9 mouse cellular contexts compared by ENCODE assay signal in genomic region chr13:93307700-93308099, GRCm38 (mm10). TPM values are rescaled to one million over a fixed set of nuclear protein-coding genes. Genes with fewer than 3 reads are reported as not detected.
DNase-seq lines count a peak whose midpoint lies in the region; ATAC-seq lines count a peak whose summit lies in the region.
"Had no signal": no experiment of that assay in that cellular context is flagged by ENCODE, and none has a peak within 500 bp of the region (broad histone marks: within the 10 kb centered on the region; RNA-seq: fewer than 3 reads in every experiment).

No protein-coding gene starts in this region.

- H3K27ac ChIP-seq in hindbrain, embryonic 12.5 days: no peak overlapping the region
- no peak overlapping the region for H3K27ac ChIP-seq in hindbrain, embryonic 10.5 days
- H3K27ac ChIP-seq in heart, embryonic 16.5 days (ENCODE audit: low read length): peak overlapping the region; percentile 79
- H3K27ac ChIP-seq in neural tube, embryonic 12.5 days: no peak overlapping the region

- peak overlapping the region; percentile 30 for H3K4me2 ChIP-seq in hindbrain, embryonic 12.5 days (replicated peaks)
- H3K4me2 ChIP-seq in heart, embryonic 16.5 days (ENCODE audit: low read depth, low read length): peak overlapping the region; percentile 64
- H3K4me2 ChIP-seq in neural tube, embryonic 12.5 days (replicated peaks): peak overlapping the region; percentile 41

- peaks cover 27% of the 10 kb centered on the region for H3K4me1 ChIP-seq in hindbrain, embryonic 12.5 days
- peaks cover 46% of the 10 kb centered on the region for H3K4me1 ChIP-seq in hindbrain, embryonic 10.5 days (replicated peaks)
- H3K4me1 ChIP-seq in heart, embryonic 16.5 days (ENCODE audit: control insufficient read depth, insufficient read depth, low read length): peaks cover 14% of the 10 kb centered on the region
- peaks cover 18% of the 10 kb centered on the region for H3K4me1 ChIP-seq in neural tube, embryonic 12.5 days

- H3K9me3 ChIP-seq in hindbrain, embryonic 12.5 days (replicated peaks): no peaks in the 10 kb centered on the region
- H3K9me3 ChIP-seq in hindbrain, embryonic 10.5 days: no peaks in the 10 kb centered on the region
- H3K9me3 ChIP-seq in heart, embryonic 16.5 days (replicated peaks; ENCODE audit: control insufficient read depth, low read length): no peaks in the 10 kb centered on the region
- H3K9me3 ChIP-seq in neural tube, embryonic 12.5 days: no peaks in the 10 kb centered on the region
- H3K9me3 ChIP-seq: megakaryocyte, embryonic 14.5 days had no signal

- 48% methylated on average over 7 of the region's 7 CpGs for WGBS in hindbrain, embryonic 12.5 days
- 56% methylated on average over 7 of the region's 7 CpGs for WGBS in hindbrain, embryonic 10.5 days
- 29% methylated on average over 7 of the region's 7 CpGs for WGBS in heart, embryonic 16.5 days
- 55% methylated on average over 7 of the region's 7 CpGs for WGBS in neural tube, embryonic 12.5 days

- H3K9ac ChIP-seq in hindbrain, embryonic 12.5 days: no peak overlapping the region
- H3K9ac ChIP-seq in heart, embryonic 16.5 days (ENCODE audit: low read length): peak overlapping the region; percentile 68
- no peak overlapping the region for H3K9ac ChIP-seq in neural tube, embryonic 12.5 days

- ATAC-seq in hindbrain, embryonic 12.5 days (ENCODE audit: low FRiP score): no peak
- no peak for ATAC-seq in heart, embryonic 16.5 days (replicated peaks; ENCODE audit: extremely low read depth, insufficient read depth, low FRiP score)
- ATAC-seq in neural tube, embryonic 12.5 days (ENCODE audit: low FRiP score, low read depth): no peak

- no peaks in the 10 kb centered on the region for H3K36me3 ChIP-seq in hindbrain, embryonic 12.5 days
- no peaks in the 10 kb centered on the region for H3K36me3 ChIP-seq in hindbrain, embryonic 10.5 days
- no peaks in the 10 kb centered on the region for H3K36me3 ChIP-seq in heart, embryonic 16.5 days (ENCODE audit: control insufficient read depth, insufficient read depth)
- H3K36me3 ChIP-seq in neural tube, embryonic 12.5 days: no peaks in the 10 kb centered on the region

- H3K27me3 ChIP-seq in hindbrain, embryonic 12.5 days: no peaks in the 10 kb centered on the region
- H3K27me3 ChIP-seq in hindbrain, embryonic 10.5 days (ENCODE audit: insufficient read depth, poor library complexity, severe bottlenecking): no peaks in the 10 kb centered on the region
- H3K27me3 ChIP-seq in heart, embryonic 16.5 days (ENCODE audit: control insufficient read depth, insufficient read depth, low read length): no peaks in the 10 kb centered on the region
- no peaks in the 10 kb centered on the region for H3K27me3 ChIP-seq in neural tube, embryonic 12.5 days (replicated peaks)
- H3K27me3 ChIP-seq: megakaryocyte, embryonic 14.5 days had no signal

- H3K4me3 ChIP-seq in hindbrain, embryonic 12.5 days: no peak overlapping the region
- H3K4me3 ChIP-seq in hindbrain, embryonic 10.5 days: no peak overlapping the region
- H3K4me3 ChIP-seq in heart, embryonic 16.5 days (ENCODE audit: low read length): peak overlapping the region; percentile 40
- no peak overlapping the region for H3K4me3 ChIP-seq in neural tube, embryonic 12.5 days
- H3K4me3 ChIP-seq: megakaryocyte, embryonic 14.5 days had no signal

- DNase-seq in hindbrain, embryonic 10.5 days (ENCODE audit: low spot score): no peak
- DNase-seq in embryo, embryonic 11 days: peak; percentile 43
- no peak for DNase-seq in frontal cortex, postnatal 10 days (ENCODE audit: low spot score in 2 of 2)
- DNase-seq in right cerebral cortex, postnatal 14 days: no peak
- DNase-seq in urinary bladder, postnatal 14 days (ENCODE audit: low spot score): no peak

RNA-seq across cellular contexts. Expression of gene Homer1, which starts 8.3 kb away (rescaled TPM):
- polyA plus RNA-seq in hindbrain, embryonic 12.5 days (2016; fragmentation: Nextera tagmentation; extraction: Ambion mirVana): 19.5 and 22.5 TPM in 2 replicates
- 8.3 and 8.4 TPM in 2 replicates for polyA plus RNA-seq in hindbrain, embryonic 10.5 days (2016; fragmentation: Nextera tagmentation; extraction: Ambion mirVana)
- 11.7 and 13.9 TPM in 2 replicates for polyA plus RNA-seq in heart, embryonic 16.5 days (2015; fragmentation: Nextera tagmentation; extraction: Ambion mirVana)
- 18.2 and 18.9 TPM in 2 replicates for polyA plus RNA-seq in neural tube, embryonic 12.5 days (2016; fragmentation: Nextera tagmentation; extraction: Ambion mirVana)
